In genomic region chr8:119913181-119913580, GRCm38 (mm10) we compare ENCODE assay signal across 11 mouse cellular contexts. TPM values are rescaled to one million over a fixed set of nuclear protein-coding genes. Genes with fewer than 3 reads are reported as not detected.
DNase-seq lines count a peak whose midpoint lies in the region; ATAC-seq and TF ChIP-seq lines count a peak whose summit lies in the region.
"Had no signal": no experiment of that assay in that cellular context is flagged by ENCODE, and none has a peak within 500 bp of the region (broad histone marks: within the 10 kb centered on the region; RNA-seq: fewer than 3 reads in every experiment).

No protein-coding gene starts in this region.

- peak overlapping the region; percentile 52 for H3K27ac ChIP-seq in kidney, embryonic 15.5 days
- no peak overlapping the region for H3K27ac ChIP-seq in embryonic fibroblast, embryonic 13.5 days (ENCODE audit: insufficient read depth, low read length)
- H3K27ac ChIP-seq in limb, embryonic 13.5 days, result no peak overlapping the region
- H3K27ac ChIP-seq in midbrain, embryonic 15.5 days, result no peak overlapping the region
- H3K27ac ChIP-seq: limb, embryonic 15.5 days had no signal

- TF ChIP-seq CTCF in embryonic fibroblast, embryonic 13.5 days (IDR thresholded peaks at IDR 0.05; ENCODE audit: borderline replicate concordance, insufficient read depth, low read length), result no peak

- no peak for ATAC-seq in kidney, embryonic 15.5 days (replicated peaks; ENCODE audit: low FRiP score)
- no peak for ATAC-seq in limb, embryonic 13.5 days (ENCODE audit: low FRiP score, low read depth)
- ATAC-seq in midbrain, embryonic 15.5 days (replicated peaks), result no peak
- ATAC-seq in cerebellum, adult (ENCODE audit: insufficient number of reproducible peaks, low FRiP score, low TSS enrichment), result no peak
- ATAC-seq: inflammation-experienced regulatory T-cells, adult 6 months had no signal

- 71% methylated on average over 3 of the region's 3 CpGs for WGBS in kidney, embryonic 15.5 days
- 68% methylated on average over 3 of the region's 3 CpGs for WGBS in limb, embryonic 13.5 days
- WGBS in midbrain, embryonic 15.5 days, result 72% methylated on average over 3 of the region's 3 CpGs

- no peaks in the 10 kb centered on the region for H3K27me3 ChIP-seq in kidney, embryonic 15.5 days
- H3K27me3 ChIP-seq in limb, embryonic 13.5 days, result no peaks in the 10 kb centered on the region
- no peaks in the 10 kb centered on the region for H3K27me3 ChIP-seq in midbrain, embryonic 15.5 days (replicated peaks)

- TF ChIP-seq POLR2A in embryonic fibroblast, embryonic 13.5 days (IDR thresholded peaks at IDR 0.05; ENCODE audit: low read depth, low read length), result no peak

- no peak overlapping the region for H3K9ac ChIP-seq in kidney, embryonic 15.5 days
- H3K9ac ChIP-seq in limb, embryonic 13.5 days, result no peak overlapping the region; the same call in 1 of the 2 replicates
- H3K9ac ChIP-seq in midbrain, embryonic 15.5 days, result no peak overlapping the region
- H3K9ac ChIP-seq: limb, embryonic 15.5 days had no signal

- peak overlapping the region; percentile 96 for H3K4me2 ChIP-seq in kidney, embryonic 15.5 days
- peak overlapping the region; percentile 92 for H3K4me2 ChIP-seq in limb, embryonic 13.5 days (replicated peaks)
- peak overlapping the region; percentile 69 for H3K4me2 ChIP-seq in midbrain, embryonic 15.5 days

- 0 out of 2 replicates have a peak, but pooled peaks cover 4% of the 10 kb centered on the region for H3K36me3 ChIP-seq in kidney, embryonic 15.5 days
- H3K36me3 ChIP-seq in limb, embryonic 13.5 days, result peaks cover 3% of the 10 kb centered on the region; the same call in 1 of the 2 replicates
- H3K36me3 ChIP-seq in midbrain, embryonic 15.5 days (replicated peaks), result no peaks in the 10 kb centered on the region
- H3K36me3 ChIP-seq: limb, embryonic 15.5 days had no signal

- H3K4me1 ChIP-seq in kidney, embryonic 15.5 days, result peaks cover 76% of the 10 kb centered on the region
- peaks cover 16% of the 10 kb centered on the region for H3K4me1 ChIP-seq in embryonic fibroblast, embryonic 13.5 days (ENCODE audit: control insufficient read depth, insufficient read depth, low read length)
- H3K4me1 ChIP-seq in limb, embryonic 13.5 days, result peaks cover 52% of the 10 kb centered on the region
- peaks cover 52% of the 10 kb centered on the region for H3K4me1 ChIP-seq in midbrain, embryonic 15.5 days

- no peaks in the 10 kb centered on the region for H3K9me3 ChIP-seq in kidney, embryonic 15.5 days (replicated peaks)
- H3K9me3 ChIP-seq in limb, embryonic 13.5 days, result no peaks in the 10 kb centered on the region
- H3K9me3 ChIP-seq in midbrain, embryonic 15.5 days, result no peaks in the 10 kb centered on the region
- H3K9me3 ChIP-seq: limb, embryonic 15.5 days had no signal

- no peak for DNase-seq in kidney, postnatal 25 days
- DNase-seq in spleen, postnatal 36 days (ENCODE audit: low spot score in 2 of 2), result no peak
- no peak for DNase-seq in kidney, postnatal 4 days
- DNase-seq: right cerebral cortex, adult 18-20 months had no signal

- H3K4me3 ChIP-seq in kidney, embryonic 15.5 days (replicated peaks), result no peak overlapping the region
- H3K4me3 ChIP-seq in embryonic fibroblast, embryonic 13.5 days (ENCODE audit: insufficient read depth, low read length), result 0 out of 2 replicates have a peak overlapping the region, but pooled peaks have one; percentile 39
- H3K4me3 ChIP-seq in limb, embryonic 13.5 days, result no peak overlapping the region; the same call in 1 of the 2 replicates
- no peak overlapping the region for H3K4me3 ChIP-seq in midbrain, embryonic 15.5 days
- H3K4me3 ChIP-seq: limb, embryonic 15.5 days had no signal

RNA-seq across cellular contexts. Expression of gene Gm20388, which starts 2.5 kb away (rescaled TPM):
- 0.99 and 7.4 TPM in 2 replicates for polyA plus RNA-seq in kidney, embryonic 15.5 days (2015; fragmentation: Nextera tagmentation; extraction: Ambion mirVana)
- 82.0 and 82.8 TPM in 2 replicates for polyA plus RNA-seq in embryonic fibroblast, embryonic 13.5 days (2011; ENCODE audit: insufficient read length, low read depth, missing spikeins)
- polyA plus RNA-seq in limb, embryonic 13.5 days (2015; fragmentation: Nextera tagmentation; extraction: Ambion mirVana), result 3.2 and 7.1 TPM in 2 replicates
- polyA plus RNA-seq in midbrain, embryonic 15.5 days (2015; fragmentation: Nextera tagmentation; extraction: Ambion mirVana), result 5.6 TPM in 1 of 2 replicates, not detected in the other

RNA-seq across cellular contexts. Expression of gene Usp10, which starts 3.0 kb away (rescaled TPM):
- polyA plus RNA-seq in kidney, embryonic 15.5 days (2015; fragmentation: Nextera tagmentation; extraction: Ambion mirVana), result 148 and 167 TPM in 2 replicates
- 73.6 and 83.9 TPM in 2 replicates for polyA plus RNA-seq in embryonic fibroblast, embryonic 13.5 days (2011; ENCODE audit: insufficient read length, low read depth, missing spikeins)
- 142 and 145 TPM in 2 replicates for polyA plus RNA-seq in limb, embryonic 13.5 days (2015; fragmentation: Nextera tagmentation; extraction: Ambion mirVana)
- 151 and 155 TPM in 2 replicates for polyA plus RNA-seq in midbrain, embryonic 15.5 days (2015; fragmentation: Nextera tagmentation; extraction: Ambion mirVana)

RNA-seq across cellular contexts. Expression of gene Klhl36, which starts 51.1 kb away (rescaled TPM):
- 16.7 and 18.4 TPM in 2 replicates for polyA plus RNA-seq in kidney, embryonic 15.5 days (2015; fragmentation: Nextera tagmentation; extraction: Ambion mirVana)
- polyA plus RNA-seq in embryonic fibroblast, embryonic 13.5 days (2011; ENCODE audit: insufficient read length, low read depth, missing spikeins), result 1.6 and 2.1 TPM in 2 replicates
- 10.4 and 10.5 TPM in 2 replicates for polyA plus RNA-seq in limb, embryonic 13.5 days (2015; fragmentation: Nextera tagmentation; extraction: Ambion mirVana)
- 18.3 and 20.2 TPM in 2 replicates for polyA plus RNA-seq in midbrain, embryonic 15.5 days (2015; fragmentation: Nextera tagmentation; extraction: Ambion mirVana)
